Mouse (Mus musculus) olfactory bulb, adult 2 months (tissue): Measurements from ENCODE around the gene Hist1h3g.
"Not testable (repeated sequence)": the region's sequence is repeated elsewhere in the genome, so short reads cannot be mapped to it uniquely, and the experiment has no call there.

Experiments used
- CTCF ChIP-seq: fragments of 200-500 bp; IDR thresholded peaks from 2 replicates; pipeline ENCODE4 v1.5.1; 2012; ENCODE audit warnings: low read depth, mild to moderate bottlenecking, low read length, moderate library complexity; ENCODE audit not compliant: insufficient read depth
- POLR2A ChIP-seq: fragments of 200-500 bp; IDR thresholded peaks from 2 replicates; pipeline ENCODE4 v1.6.1; 2012; ENCODE audit warnings: mild to moderate bottlenecking, low read depth, low read length, moderate library complexity; ENCODE audit not compliant: insufficient read depth

- TF ChIP-seq CTCF = not testable (repeated sequence)
- peak; percentile 78 for TF ChIP-seq POLR2A
Observed at GRCm38 (mm10) chr13:23551146-23551834, 16.1 kb downstream of the Hist1h3g start, which contains the start of gene Hist1h4f.
